Mouse (Mus musculus): ENCODE results near the gene Rae1.

Rae1 gene

GRCm38 (mm10) chr2:173050604-173051382, 50.9 kb downstream of the Rae1 start:
- no peak for DNase-seq

DNA sequence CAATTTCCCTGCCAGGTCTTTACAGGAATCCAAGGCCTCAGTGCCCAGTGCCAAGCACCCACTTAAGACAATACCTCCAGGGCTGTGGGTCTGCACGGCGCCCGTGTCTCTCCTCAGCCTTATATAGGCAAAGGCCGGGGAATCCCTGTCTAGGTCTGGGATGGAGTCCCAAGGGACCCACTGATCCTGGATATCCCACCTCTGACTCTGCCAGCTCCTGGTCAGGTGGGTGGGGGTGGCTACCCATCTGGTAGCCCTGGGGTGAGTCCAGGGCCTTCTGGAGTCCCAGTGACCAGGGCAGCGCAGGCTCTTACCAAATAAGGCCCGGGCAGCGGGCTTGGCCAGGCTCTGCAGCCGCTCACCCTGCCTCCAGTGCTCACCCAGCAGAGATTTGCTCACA, 53.0 kb downstream of the Rae1 start:
- no peak for DNase-seq

DNA sequence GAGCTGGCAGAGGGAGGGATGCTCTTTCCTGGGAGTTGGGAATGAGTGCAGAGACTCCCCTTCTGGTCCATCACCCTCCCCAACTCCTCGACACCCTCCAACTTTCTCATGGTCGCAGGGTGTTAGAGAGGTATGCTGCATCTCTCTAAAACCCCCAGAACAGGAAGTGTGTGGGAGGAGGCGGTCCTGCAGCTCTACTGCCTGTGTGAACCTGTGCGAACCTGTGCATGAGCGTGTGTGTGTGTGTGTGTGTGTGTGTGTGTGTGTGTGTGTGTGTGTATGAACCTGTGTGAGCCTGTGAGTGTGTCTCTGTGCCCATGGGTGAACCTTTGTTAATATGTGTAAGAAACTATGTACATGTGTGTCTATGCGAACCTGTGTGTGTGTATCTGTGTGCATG, 53.9 kb downstream of the Rae1 start:
- DNase-seq, result no peak

GRCm38 (mm10) chr2:173056303-173056881, 56.5 kb downstream of the Rae1 start:
- DNase-seq, result no peak

DNA sequence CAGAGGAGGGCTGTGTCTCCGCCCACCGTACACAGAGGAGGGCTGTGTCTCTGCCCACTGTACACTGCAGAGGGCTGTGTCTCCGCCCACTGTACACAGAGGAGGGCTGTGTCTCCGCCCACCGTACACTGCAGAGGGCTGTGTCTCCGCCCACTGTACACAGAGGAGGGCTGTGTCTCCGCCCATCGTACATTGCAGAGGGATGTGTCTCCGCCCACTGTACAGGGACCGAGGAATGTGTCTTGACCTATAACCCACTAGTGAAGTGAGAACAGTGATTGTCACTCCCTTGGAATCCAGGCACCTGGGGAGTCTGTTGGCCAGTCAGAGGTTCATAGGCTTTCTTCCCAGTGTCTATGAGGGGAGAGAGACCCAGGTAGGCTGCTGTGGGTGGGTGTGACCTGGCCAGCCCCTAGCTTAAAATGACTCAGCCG, 57.0 kb downstream of the Rae1 start:
- no peak for DNase-seq

- no peak for DNase-seq
These were observed 57.7 kb downstream of the Rae1 start for GRCm38 (mm10) chr2:173057623-173058022.

DNA sequence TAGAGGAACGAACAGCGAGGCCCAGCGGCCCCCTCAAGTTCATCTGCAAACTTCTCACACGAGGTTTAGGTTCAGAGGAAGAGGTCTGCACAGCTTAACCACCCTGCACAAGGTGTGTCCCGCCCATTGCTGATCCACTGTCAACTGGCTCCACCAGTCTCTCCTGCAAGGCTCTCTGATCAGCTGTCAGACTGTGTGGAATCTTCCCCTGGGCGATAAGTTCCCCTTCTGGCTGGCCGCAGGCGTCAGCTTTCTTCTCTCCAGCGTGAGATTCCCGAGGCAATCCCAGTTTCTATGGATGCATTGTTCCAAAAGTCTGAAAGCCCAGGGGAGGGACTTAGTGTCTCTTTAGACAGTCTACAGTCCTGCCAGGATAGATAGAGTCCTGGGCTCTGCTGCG, 58.3 kb downstream of the Rae1 start:
- no peak for DNase-seq

DNA sequence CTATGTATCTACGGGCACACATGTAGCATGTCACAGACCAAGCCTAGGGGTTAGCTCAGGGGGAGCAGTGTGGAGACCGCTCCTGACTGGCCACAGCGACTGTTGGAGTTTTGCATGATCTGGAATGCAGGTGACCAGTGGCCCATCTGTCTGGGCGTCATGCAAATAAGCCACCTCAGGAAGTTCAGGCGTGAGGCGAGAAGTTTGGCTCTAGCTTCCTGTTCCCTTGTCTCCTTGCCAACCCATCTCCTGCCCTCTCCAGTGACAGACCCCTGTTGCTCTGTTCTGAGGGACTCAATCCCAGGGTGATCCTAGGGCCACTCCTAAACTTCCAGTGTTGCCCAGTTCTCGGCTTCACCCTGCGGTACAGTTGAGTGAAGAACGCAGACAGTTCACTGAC, 60.5 kb downstream of the Rae1 start:
- no peak for DNase-seq

DNA sequence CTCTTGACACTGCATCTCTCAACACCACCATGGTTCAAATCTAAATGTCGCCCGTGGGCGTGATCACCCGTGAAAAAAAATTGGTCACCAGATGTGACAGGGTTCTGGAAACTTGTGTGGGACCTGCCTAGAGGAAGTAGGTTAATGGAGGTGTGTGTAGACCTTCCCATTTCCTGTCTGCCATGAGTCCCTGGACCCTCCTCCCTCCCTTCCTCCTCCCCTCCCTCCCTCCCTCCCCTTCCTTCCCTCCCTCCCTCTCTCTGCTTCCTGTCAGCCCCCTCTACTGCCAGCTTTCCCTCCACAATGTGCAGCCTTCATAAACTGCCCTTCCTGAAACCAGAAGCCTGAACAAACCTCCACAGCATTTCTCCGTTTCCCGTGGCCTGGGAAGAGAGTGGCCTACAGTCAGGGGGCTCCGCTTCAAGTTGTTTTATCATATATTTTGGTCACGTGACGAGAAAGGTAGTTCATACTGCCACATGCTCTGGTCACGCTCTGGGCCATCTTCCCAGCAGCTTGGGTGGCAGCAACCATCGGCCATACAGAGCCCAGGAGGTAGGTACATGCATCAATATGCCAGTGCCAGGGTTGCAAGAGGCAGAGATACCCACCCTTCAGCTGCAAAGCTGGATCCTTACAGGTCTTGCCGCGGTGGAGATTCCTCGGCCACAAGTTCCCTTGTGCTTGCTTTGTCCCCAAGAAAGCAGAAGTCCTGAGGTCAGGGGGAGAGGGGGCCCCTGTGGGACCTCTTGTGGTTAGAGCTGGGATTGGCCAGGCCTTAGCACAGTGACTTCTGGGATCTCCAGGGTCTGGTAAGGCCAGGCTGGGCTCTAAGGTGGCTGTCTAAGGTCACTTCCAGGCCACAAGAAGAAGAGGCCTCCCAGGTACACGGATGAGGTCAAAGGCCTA, 61.8 kb downstream of the Rae1 start:
- no peak for DNase-seq

DNA sequence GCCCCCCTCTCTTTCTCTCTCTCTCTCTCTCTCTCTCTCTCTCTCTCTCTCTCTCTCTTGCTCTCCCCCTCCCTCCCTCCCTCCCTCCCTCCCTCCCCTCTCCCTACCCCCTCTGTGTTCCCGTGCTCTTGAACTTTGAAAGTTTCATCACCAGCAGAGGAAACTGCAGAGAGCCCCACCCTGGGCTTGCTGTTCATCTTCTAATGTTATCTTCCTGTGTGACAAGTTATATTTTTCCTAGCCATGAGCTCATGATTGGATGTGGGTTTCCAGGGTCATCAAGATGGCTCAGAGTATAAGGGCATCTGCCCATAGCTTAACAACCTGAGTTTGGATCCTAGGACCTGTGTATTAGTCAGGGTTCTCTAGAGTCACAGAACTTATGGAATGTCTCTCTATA, 63.3 kb downstream of the Rae1 start:
- DNase-seq, result no peak

DNA sequence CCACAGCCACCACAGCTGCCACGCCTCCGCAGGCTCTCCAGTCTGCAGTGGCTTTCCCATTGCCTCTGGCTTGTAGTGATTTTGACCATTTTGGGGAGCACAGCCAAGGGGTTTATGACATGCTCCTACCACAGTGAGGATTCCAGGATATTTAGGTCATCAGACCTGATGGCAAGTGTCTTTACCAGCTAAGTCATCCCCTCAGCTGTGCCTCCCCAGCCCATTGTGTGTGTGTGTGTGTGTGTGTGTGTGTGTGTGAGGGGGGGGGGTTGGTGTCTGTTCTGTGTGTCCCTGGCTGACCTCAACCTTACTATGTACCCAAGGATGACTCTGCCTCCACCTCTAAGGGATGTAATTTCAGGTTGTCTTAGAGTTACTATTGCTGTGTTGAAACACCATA, 64.9 kb downstream of the Rae1 start:
- DNase-seq, result no peak
